Mouse (Mus musculus): ENCODE data around the gene Hvcn1. TPM values are rescaled to one million over a fixed set of nuclear protein-coding genes. Genes with fewer than 3 reads are reported as not detected.

The Hvcn1 gene
- polyA plus RNA-seq (2015; fragmentation: Nextera tagmentation; extraction: Ambion mirVana) = 5.6 and 7.0 TPM in 2 replicates

DNA sequence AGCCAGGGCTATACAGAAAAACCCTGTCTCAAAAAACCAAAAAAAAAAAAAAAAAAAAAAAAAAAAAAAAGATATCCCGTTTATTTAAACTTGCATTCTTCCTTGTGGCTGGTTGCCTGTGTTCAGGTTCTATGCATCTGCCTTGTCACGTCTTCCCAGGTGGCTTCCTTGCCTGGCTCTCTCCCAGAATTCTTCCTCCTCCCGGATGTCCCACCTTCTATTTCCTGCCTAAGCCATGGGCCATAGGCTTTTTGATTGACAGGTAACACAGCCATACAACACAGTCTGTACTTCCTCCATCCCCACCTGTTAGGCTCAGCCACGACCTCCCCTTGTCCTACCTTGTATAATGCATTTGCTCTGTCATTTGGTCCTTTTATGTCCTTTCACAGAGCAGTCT is at the start of gene Hvcn1:
TSS of gene Hvcn1 (plus strand) at position 330 of the 400 bp plus-strand sequence.
- Histone ChIP-seq H3K36me3 (ENCODE audit: control insufficient read depth, insufficient read depth, low read length) (no peaks in the 10 kb centered on the region), H3K4me2 (ENCODE audit: low read depth, low read length) (no peak within 1 kb of the TSS), H3K27me3 (ENCODE audit: control insufficient read depth, insufficient read depth, low read length) (no peaks in the 10 kb centered on the region), H3K4me3 (replicated peaks; ENCODE audit: low read length) (no peak within 1 kb of the TSS), H3K9ac (ENCODE audit: low read length) (no peak within 1 kb of the TSS), H3K9me3 (replicated peaks; ENCODE audit: control insufficient read depth, low read length) (no peaks in the 10 kb centered on the region), H3K27ac (ENCODE audit: low read length) (no peak within 1 kb of the TSS), H3K4me1 (ENCODE audit: control insufficient read depth, insufficient read depth, low read length) (peaks cover 4% of the 10 kb centered on the region; the same call in 1 of the 2 replicates)
- no peak for ATAC-seq (ENCODE audit: insufficient read depth, low FRiP score)
- WGBS = 74% methylated on average over 4 of the region's 4 CpGs

GRCm38 (mm10) chr5:122157827-122158381 is 48.7 kb upstream of the Hvcn1 start, which contains the start of gene Ppp1cc:
Gene Ppp1cc, plus strand, starts transcription at chr5:122158278.
- Histone ChIP-seq H3K4me1 (ENCODE audit: control insufficient read depth, insufficient read depth, low read length) (peaks cover 30% of the 10 kb centered on the region), H3K9ac (ENCODE audit: low read length) (peak within 1 kb of the TSS; percentile 87), H3K4me3 (replicated peaks; ENCODE audit: low read length) (peak within 1 kb of the TSS; percentile 74), H3K4me2 (ENCODE audit: low read depth, low read length) (peak within 1 kb of the TSS; percentile 76), H3K27ac (ENCODE audit: low read length) (peak within 1 kb of the TSS; percentile 86), H3K27me3 (ENCODE audit: control insufficient read depth, insufficient read depth, low read length) (no peaks in the 10 kb centered on the region), H3K36me3 (ENCODE audit: control insufficient read depth, insufficient read depth, low read length) (no peaks in the 10 kb centered on the region), H3K9me3 (replicated peaks; ENCODE audit: control insufficient read depth, low read length) (no peaks in the 10 kb centered on the region)
- WGBS = under 1% methylated on average over 53 of the region's 54 CpGs
- peak; percentile 95 for ATAC-seq (ENCODE audit: insufficient read depth, low FRiP score)

- H3K27me3 ChIP-seq (ENCODE audit: control insufficient read depth, insufficient read depth, low read length) = no peaks in the 10 kb centered on the region
- H3K9me3 ChIP-seq (replicated peaks; ENCODE audit: control insufficient read depth, low read length) = no peaks in the 10 kb centered on the region
- ATAC-seq (ENCODE audit: insufficient read depth, low FRiP score) = 0 out of 2 replicates have a peak, but pooled peaks have one; percentile 3
- H3K27ac ChIP-seq (ENCODE audit: low read length) = peak overlapping the region; percentile 75
- WGBS = 2% methylated on average over 42 of the region's 42 CpGs
- H3K4me3 ChIP-seq (replicated peaks; ENCODE audit: low read length) = peak overlapping the region; percentile 74
- H3K4me2 ChIP-seq (ENCODE audit: low read depth, low read length) = peak overlapping the region; percentile 76
- H3K4me1 ChIP-seq (ENCODE audit: control insufficient read depth, insufficient read depth, low read length) = peaks cover 37% of the 10 kb centered on the region
- H3K9ac ChIP-seq (ENCODE audit: low read length) = peak overlapping the region; percentile 87
- no peaks in the 10 kb centered on the region for H3K36me3 ChIP-seq (ENCODE audit: control insufficient read depth, insufficient read depth, low read length)
Measured at GRCm38 (mm10) chr5:122158557-122159515, 47.8 kb upstream of the Hvcn1 start.

DNA sequence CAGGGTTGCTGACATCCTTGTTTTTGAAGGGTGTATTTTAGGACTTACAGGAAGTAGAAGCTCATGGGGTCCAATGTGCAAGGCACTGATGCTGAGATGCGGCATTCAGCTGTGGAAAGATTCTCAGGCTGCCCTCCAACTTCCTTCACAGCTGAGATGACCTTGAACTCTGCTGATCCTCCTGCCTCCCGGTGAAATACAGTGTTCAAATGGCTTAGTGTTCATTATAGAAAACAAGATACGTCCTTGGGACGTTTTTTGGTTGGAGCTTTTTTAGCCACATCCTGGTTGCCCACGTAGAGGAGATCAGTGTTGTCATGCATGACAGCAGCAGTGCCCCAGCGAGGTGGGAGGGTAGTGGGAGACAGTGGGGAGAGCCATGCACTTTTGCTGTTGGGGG is 43.4 kb upstream of the Hvcn1 start:
- no peaks in the 10 kb centered on the region for H3K27me3 ChIP-seq (ENCODE audit: control insufficient read depth, insufficient read depth, low read length)
- no peak overlapping the region for H3K9ac ChIP-seq (ENCODE audit: low read length)
- H3K9me3 ChIP-seq (replicated peaks; ENCODE audit: control insufficient read depth, low read length) = no peaks in the 10 kb centered on the region
- peaks cover 2% of the 10 kb centered on the region; the same call in 1 of the 2 replicates for H3K36me3 ChIP-seq (ENCODE audit: control insufficient read depth, insufficient read depth, low read length)
- peaks cover 60% of the 10 kb centered on the region for H3K4me1 ChIP-seq (ENCODE audit: control insufficient read depth, insufficient read depth, low read length)
- 0 out of 2 replicates have a peak overlapping the region, but pooled peaks have one; percentile 14 for H3K4me2 ChIP-seq (ENCODE audit: low read depth, low read length)
- no peak overlapping the region for H3K27ac ChIP-seq (ENCODE audit: low read length)
- no peak overlapping the region for H3K4me3 ChIP-seq (replicated peaks; ENCODE audit: low read length)
- ATAC-seq (ENCODE audit: insufficient read depth, low FRiP score) = no peak
- WGBS = 56% methylated on average over 6 of the region's 6 CpGs

DNA sequence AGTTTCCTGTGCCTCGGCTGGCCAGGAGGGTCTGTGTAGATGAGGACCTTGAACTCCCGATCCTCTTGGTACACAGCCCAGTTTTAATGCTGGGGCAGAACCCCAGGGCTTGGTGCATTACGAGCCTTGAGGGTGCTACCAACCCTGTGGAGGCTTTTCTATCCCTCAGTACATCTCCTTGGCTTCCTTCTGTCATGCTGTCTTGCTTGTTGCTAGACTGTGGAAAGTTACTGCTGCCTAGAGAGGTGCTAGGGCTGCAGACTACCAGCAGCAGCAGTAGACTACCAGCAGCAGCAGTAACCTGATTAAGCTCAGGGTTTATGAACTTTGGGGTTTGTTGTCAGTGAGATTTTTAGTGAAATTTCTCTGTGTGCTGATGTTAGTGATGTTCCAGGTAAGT is 42.6 kb upstream of the Hvcn1 start:
- Histone ChIP-seq H3K4me1 (ENCODE audit: control insufficient read depth, insufficient read depth, low read length) (peaks cover 60% of the 10 kb centered on the region), H3K27me3 (ENCODE audit: control insufficient read depth, insufficient read depth, low read length) (no peaks in the 10 kb centered on the region), H3K27ac (ENCODE audit: low read length) (no peak overlapping the region), H3K4me3 (replicated peaks; ENCODE audit: low read length) (no peak overlapping the region), H3K36me3 (ENCODE audit: control insufficient read depth, insufficient read depth, low read length) (peaks cover 6% of the 10 kb centered on the region), H3K9ac (ENCODE audit: low read length) (peak overlapping the region; percentile 14; the same call in 1 of the 2 replicates), H3K9me3 (replicated peaks; ENCODE audit: control insufficient read depth, low read length) (no peaks in the 10 kb centered on the region), H3K4me2 (ENCODE audit: low read depth, low read length) (no peak overlapping the region)
- no peak for ATAC-seq (ENCODE audit: insufficient read depth, low FRiP score)
- 54% methylated on average over 3 of the region's 3 CpGs for WGBS

GRCm38 (mm10) chr5:122165233-122165915 is 41.2 kb upstream of the Hvcn1 start:
- no peak overlapping the region for H3K4me2 ChIP-seq (ENCODE audit: low read depth, low read length)
- H3K9me3 ChIP-seq (replicated peaks; ENCODE audit: control insufficient read depth, low read length) = no peaks in the 10 kb centered on the region
- 60% methylated on average over 6 of the region's 6 CpGs for WGBS
- no peak overlapping the region for H3K9ac ChIP-seq (ENCODE audit: low read length)
- no peaks in the 10 kb centered on the region for H3K27me3 ChIP-seq (ENCODE audit: control insufficient read depth, insufficient read depth, low read length)
- no peak for ATAC-seq (ENCODE audit: insufficient read depth, low FRiP score)
- H3K4me1 ChIP-seq (ENCODE audit: control insufficient read depth, insufficient read depth, low read length) = peaks cover 54% of the 10 kb centered on the region
- no peak overlapping the region for H3K4me3 ChIP-seq (replicated peaks; ENCODE audit: low read length)
- peaks cover 13% of the 10 kb centered on the region for H3K36me3 ChIP-seq (ENCODE audit: control insufficient read depth, insufficient read depth, low read length)
- no peak overlapping the region for H3K27ac ChIP-seq (ENCODE audit: low read length)

- H3K9ac ChIP-seq (ENCODE audit: low read length) = no peak overlapping the region
- H3K27ac ChIP-seq (ENCODE audit: low read length) = no peak overlapping the region
- peaks cover 25% of the 10 kb centered on the region for H3K36me3 ChIP-seq (ENCODE audit: control insufficient read depth, insufficient read depth, low read length)
- H3K4me1 ChIP-seq (ENCODE audit: control insufficient read depth, insufficient read depth, low read length) = peaks cover 41% of the 10 kb centered on the region
- no peak for ATAC-seq (ENCODE audit: insufficient read depth, low FRiP score)
- no peaks in the 10 kb centered on the region for H3K9me3 ChIP-seq (replicated peaks; ENCODE audit: control insufficient read depth, low read length)
- no peak overlapping the region for H3K4me3 ChIP-seq (replicated peaks; ENCODE audit: low read length)
- no peaks in the 10 kb centered on the region for H3K27me3 ChIP-seq (ENCODE audit: control insufficient read depth, insufficient read depth, low read length)
- no peak overlapping the region for H3K4me2 ChIP-seq (ENCODE audit: low read depth, low read length)
- 64% methylated on average over 8 of the region's 8 CpGs for WGBS
Measured at GRCm38 (mm10) chr5:122166636-122167161, 39.9 kb upstream of the Hvcn1 start.

GRCm38 (mm10) chr5:122168344-122169069 is 38.1 kb upstream of the Hvcn1 start:
- ATAC-seq (ENCODE audit: insufficient read depth, low FRiP score) = no peak
- no peak overlapping the region for H3K27ac ChIP-seq (ENCODE audit: low read length)
- H3K36me3 ChIP-seq (ENCODE audit: control insufficient read depth, insufficient read depth, low read length) = peaks cover 32% of the 10 kb centered on the region
- H3K4me3 ChIP-seq (replicated peaks; ENCODE audit: low read length) = no peak overlapping the region
- H3K4me2 ChIP-seq (ENCODE audit: low read depth, low read length) = no peak overlapping the region
- H3K9me3 ChIP-seq (replicated peaks; ENCODE audit: control insufficient read depth, low read length) = no peaks in the 10 kb centered on the region
- H3K4me1 ChIP-seq (ENCODE audit: control insufficient read depth, insufficient read depth, low read length) = peaks cover 26% of the 10 kb centered on the region
- no peaks in the 10 kb centered on the region for H3K27me3 ChIP-seq (ENCODE audit: control insufficient read depth, insufficient read depth, low read length)
- 90% methylated on average over 14 of the region's 14 CpGs for WGBS
- H3K9ac ChIP-seq (ENCODE audit: low read length) = no peak overlapping the region
